Comparison of ENCODE assay signal across 8 mouse cellular contexts in the genomic region with DNA sequence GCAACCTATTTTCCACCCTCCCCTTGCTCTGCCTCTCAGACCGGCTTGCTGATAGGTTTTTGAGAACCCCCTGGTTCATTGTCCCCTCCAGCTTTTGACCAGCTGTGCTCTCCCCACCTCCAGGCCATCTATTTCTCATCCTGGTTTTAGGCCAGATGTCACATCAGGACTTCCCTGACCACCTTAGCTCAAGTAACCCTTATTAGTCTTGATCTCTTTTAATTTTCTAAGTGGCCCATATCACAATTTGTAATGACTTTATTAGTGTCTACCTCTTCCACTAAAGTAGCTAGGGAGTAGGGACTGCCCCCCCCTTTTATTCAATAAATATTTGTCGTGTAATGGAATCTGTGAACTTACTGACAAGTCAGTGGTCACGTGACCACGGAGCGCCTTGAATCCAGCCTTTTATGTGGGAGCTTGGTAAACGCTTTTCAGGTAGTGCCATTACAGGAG. TPM values are rescaled to one million over a fixed set of nuclear protein-coding genes. Genes with fewer than 3 reads are reported as not detected.
A peak's percentile ranks its signal among the peaks of the same experiment; 100 is the strongest.
DNase-seq lines count a peak whose midpoint lies in the region; ATAC-seq and TF ChIP-seq lines count a peak whose summit lies in the region.

No protein-coding gene starts in this region.

- no peak for TF ChIP-seq POLR2A in bone marrow, adult 2 months (IDR thresholded peaks at IDR 0.05; ENCODE audit: borderline replicate concordance, control insufficient read depth, low read depth, low read length)

- peaks cover 41% of the 10 kb centered on the region for H3K36me3 ChIP-seq in heart, embryonic 14.5 days (ENCODE audit: control insufficient read depth, insufficient read depth, low read length)
- H3K36me3 ChIP-seq in limb, embryonic 13.5 days, result peaks cover 25% of the 10 kb centered on the region

- H3K4me1 ChIP-seq in bone marrow, adult 2 months (ENCODE audit: control insufficient read depth, insufficient read depth, low read length), result peaks cover 3% of the 10 kb centered on the region; the same call in 1 of the 2 replicates
- H3K4me1 ChIP-seq in heart, embryonic 14.5 days (ENCODE audit: control insufficient read depth in 2 of 2, insufficient read depth in 2 of 2, low read length in 2 of 2), result peaks cover 2 to 9% of the 10 kb centered on the region in 2 experiments; a peak in 3 of 4 replicates
- H3K4me1 ChIP-seq in limb, embryonic 13.5 days, result peaks cover 13% of the 10 kb centered on the region

- H3K27me3 ChIP-seq in heart, embryonic 14.5 days (ENCODE audit: control insufficient read depth, insufficient read depth, low read length), result no peaks in the 10 kb centered on the region
- no peaks in the 10 kb centered on the region for H3K27me3 ChIP-seq in limb, embryonic 13.5 days

- peak; percentile 4; the same call in 1 of the 2 replicates for ATAC-seq in heart, embryonic 14.5 days (ENCODE audit: insufficient number of reproducible peaks, insufficient read depth, low FRiP score, low read depth)
- no peak for ATAC-seq in limb, embryonic 13.5 days (ENCODE audit: low FRiP score, low read depth)

- H3K9me3 ChIP-seq in heart, embryonic 14.5 days (ENCODE audit: control insufficient read depth, low read length), result no peaks in the 10 kb centered on the region
- H3K9me3 ChIP-seq in limb, embryonic 13.5 days, result no peaks in the 10 kb centered on the region

- peak; percentile 27 to 35 for DNase-seq in left cerebral cortex, postnatal 25 days (ENCODE audit: low spot score in 2 of 2)
- no peak for DNase-seq in left cerebral cortex, postnatal 4 days
- DNase-seq in naive thymus-derived CD4-positive, alpha-beta T cell, adult 2 months (ENCODE audit: low read depth), result peak; percentile 80
- no peak for DNase-seq in right cerebral cortex, postnatal 10 days (ENCODE audit: low spot score in 2 of 2)
- no peak for DNase-seq in left cerebral cortex, adult 11 months (ENCODE audit: low spot score)

- H3K27ac ChIP-seq in bone marrow, adult 2 months (ENCODE audit: control insufficient read depth, insufficient read depth, low read depth, low read length, poor library complexity), result peak overlapping the region; percentile 86
- peak overlapping the region; percentile 79 to 87 for H3K27ac ChIP-seq in heart, embryonic 14.5 days (replicated peaks in 1 of 2; ENCODE audit: control insufficient read depth in 1 of 2, insufficient read depth in 1 of 2, low read depth in 2 of 2, low read length in 2 of 2)
- peak overlapping the region; percentile 80 for H3K27ac ChIP-seq in limb, embryonic 13.5 days

- H3K4me2 ChIP-seq in heart, embryonic 14.5 days (ENCODE audit: low read length), result peak overlapping the region; percentile 89
- peak overlapping the region; percentile 77 for H3K4me2 ChIP-seq in limb, embryonic 13.5 days (replicated peaks)

- intact Hi-C loops in left cerebral cortex, postnatal 25 days (cut with DNase I), result no loop called here
- intact Hi-C loops in left cerebral cortex, postnatal 4 days (cut with DNase I), result no loop called here

- WGBS in bone marrow, adult 2 months, result under 1% methylated on average over 6 of the region's 6 CpGs
- 3% methylated on average over 6 of the region's 6 CpGs for WGBS in heart, embryonic 14.5 days
- 1% methylated on average over 6 of the region's 6 CpGs for WGBS in limb, embryonic 13.5 days

- TF ChIP-seq CTCF in bone marrow, adult 2 months (IDR thresholded peaks at IDR 0.05; ENCODE audit: control insufficient read depth, insufficient read depth, low read length), result no peak

- H3K4me3 ChIP-seq in bone marrow, adult 2 months (replicated peaks; ENCODE audit: control insufficient read depth, low read depth, low read length), result peak overlapping the region; percentile 91
- peak overlapping the region; percentile 71 to 92 for H3K4me3 ChIP-seq in heart, embryonic 14.5 days (ENCODE audit: control insufficient read depth in 1 of 2, insufficient read depth in 1 of 2, low read depth in 1 of 2, low read length in 2 of 2)
- peak overlapping the region; percentile 75 for H3K4me3 ChIP-seq in limb, embryonic 13.5 days

- H3K9ac ChIP-seq in heart, embryonic 14.5 days (ENCODE audit: low read length), result peak overlapping the region; percentile 89
- peak overlapping the region; percentile 82 for H3K9ac ChIP-seq in limb, embryonic 13.5 days

RNA-seq across cellular contexts. Expression of a gene that starts 0.7 kb away (rescaled TPM):
- total RNA-seq in left cerebral cortex, postnatal 25 days (2021), result 100 to 1,000 TPM; 151 to 163 TPM
- total RNA-seq in left cerebral cortex, postnatal 4 days (2021), result 100 to 1,000 TPM; 109 to 115 TPM
- polyA plus RNA-seq in bone marrow, adult 2 months (2011; ENCODE audit: insufficient read depth, insufficient read length, low replicate concordance, missing spikeins), result 45.8 and 58.5 TPM in 2 replicates
- 27.8 and 34.2 TPM in 2 replicates for polyA plus RNA-seq in heart, embryonic 14.5 days (2014; fragmentation: Nextera tagmentation; extraction: Ambion mirVana)
- 49.9 and 53.0 TPM in 2 replicates for polyA plus RNA-seq in limb, embryonic 13.5 days (2015; fragmentation: Nextera tagmentation; extraction: Ambion mirVana)

RNA-seq across cellular contexts. Expression of a gene that starts 8.3 kb away (rescaled TPM):
- total RNA-seq in left cerebral cortex, postnatal 25 days (2021), result 1 to 10 TPM; 5.7 TPM
- total RNA-seq in left cerebral cortex, postnatal 4 days (2021), result 1 to 10 TPM; 1.4 to 1.7 TPM
- polyA plus RNA-seq in bone marrow, adult 2 months (2011; ENCODE audit: insufficient read depth, insufficient read length, low replicate concordance, missing spikeins), result 3.6 and 9.7 TPM in 2 replicates
- polyA plus RNA-seq in heart, embryonic 14.5 days (2014; fragmentation: Nextera tagmentation; extraction: Ambion mirVana), result 0.94 and 1.6 TPM in 2 replicates
- 3.2 and 3.7 TPM in 2 replicates for polyA plus RNA-seq in limb, embryonic 13.5 days (2015; fragmentation: Nextera tagmentation; extraction: Ambion mirVana)

RNA-seq across cellular contexts. Expression of a gene that starts 8.5 kb away (rescaled TPM):
- 1 to 10 TPM; 8.2 to 8.4 TPM for total RNA-seq in left cerebral cortex, postnatal 25 days (2021)
- total RNA-seq in left cerebral cortex, postnatal 4 days (2021), result 10 to 100 TPM in 1 of 2 experiments, 1 to 10 TPM in 1; 9.4 to 11.6 TPM
- 31.1 and 54.7 TPM in 2 replicates for polyA plus RNA-seq in bone marrow, adult 2 months (2011; ENCODE audit: insufficient read depth, insufficient read length, low replicate concordance, missing spikeins)
- 9.0 TPM in 2 replicates for polyA plus RNA-seq in heart, embryonic 14.5 days (2014; fragmentation: Nextera tagmentation; extraction: Ambion mirVana)
- 36.9 and 37.2 TPM in 2 replicates for polyA plus RNA-seq in limb, embryonic 13.5 days (2015; fragmentation: Nextera tagmentation; extraction: Ambion mirVana)

RNA-seq across cellular contexts. Expression of a gene that starts 20.8 kb away (rescaled TPM):
- 10 to 100 TPM; 46.0 to 46.9 TPM for total RNA-seq in left cerebral cortex, postnatal 25 days (2021)
- 10 to 100 TPM; 75.4 to 79.6 TPM for total RNA-seq in left cerebral cortex, postnatal 4 days (2021)
- 67.4 and 91.6 TPM in 2 replicates for polyA plus RNA-seq in bone marrow, adult 2 months (2011; ENCODE audit: insufficient read depth, insufficient read length, low replicate concordance, missing spikeins)
- polyA plus RNA-seq in heart, embryonic 14.5 days (2014; fragmentation: Nextera tagmentation; extraction: Ambion mirVana), result 19.8 and 26.5 TPM in 2 replicates
- polyA plus RNA-seq in limb, embryonic 13.5 days (2015; fragmentation: Nextera tagmentation; extraction: Ambion mirVana), result 192 and 193 TPM in 2 replicates

RNA-seq across cellular contexts. Expression of a gene that starts 23.0 kb away (rescaled TPM):
- total RNA-seq in left cerebral cortex, postnatal 25 days (2021), result 100 to 1,000 TPM in 1 of 2 experiments, 10 to 100 TPM in 1; 98.5 to 102 TPM
- total RNA-seq in left cerebral cortex, postnatal 4 days (2021), result 100 to 1,000 TPM; 102 to 110 TPM
- polyA plus RNA-seq in bone marrow, adult 2 months (2011; ENCODE audit: insufficient read depth, insufficient read length, low replicate concordance, missing spikeins), result 41.4 and 61.7 TPM in 2 replicates
- polyA plus RNA-seq in heart, embryonic 14.5 days (2014; fragmentation: Nextera tagmentation; extraction: Ambion mirVana), result 48.0 and 54.6 TPM in 2 replicates
- polyA plus RNA-seq in limb, embryonic 13.5 days (2015; fragmentation: Nextera tagmentation; extraction: Ambion mirVana), result 102 and 112 TPM in 2 replicates

Comparison
In these comparisons a context has a peak if more than half of its experiments do, and no peak if none do; other contexts are left out.
1. DNase-seq: peak in left cerebral cortex, postnatal 25 days (2 of 2) and naive thymus-derived CD4-positive, alpha-beta T cell, adult 2 months (single experiment); none in left cerebral cortex, postnatal 4 days (single experiment), right cerebral cortex, postnatal 10 days (0 of 2) and left cerebral cortex, adult 11 months (single experiment).
2. Peak in every context shown above with its lines, with median percentiles within 50 percentile points of each other: H3K27ac ChIP-seq and H3K4me3 ChIP-seq.